Mouse (Mus musculus): ENCODE results near the gene Blmh.

DNA sequence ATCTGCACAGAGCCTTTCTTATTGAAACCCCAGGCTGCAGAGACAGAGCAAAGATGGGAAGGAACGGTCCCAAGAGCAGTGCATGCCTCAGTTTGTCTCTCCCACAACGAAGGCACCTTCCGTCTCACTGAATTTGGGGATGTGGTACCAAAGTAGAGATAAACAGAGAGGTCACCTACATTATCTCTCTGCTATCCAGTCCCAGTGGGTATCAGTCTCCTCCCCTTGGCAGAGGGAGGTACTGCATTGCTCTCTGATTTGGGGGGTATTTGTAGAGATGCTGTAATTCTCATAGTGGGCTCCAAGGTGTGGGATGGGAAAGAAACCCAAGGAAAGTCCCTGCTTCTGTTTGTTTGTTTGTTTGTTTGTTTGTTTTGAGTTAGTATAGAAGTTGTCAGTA is 102.0 kb downstream of the Blmh start:
- no peak for TF ChIP-seq POLR2A (IDR thresholded peaks at IDR 0.05; ENCODE audit: borderline replicate concordance, insufficient read depth, low read length)
- no peak for TF ChIP-seq CTCF (IDR thresholded peaks at IDR 0.05; ENCODE audit: borderline replicate concordance, insufficient read depth, low read depth, low read length)

All from cerebellum, adult 2 months (tissue).